Mouse (Mus musculus) granulocyte monocyte progenitor cell, adult 5-6 weeks (primary cell): Measurements from ENCODE around the gene Cldn20. TPM values are rescaled to one million over a fixed set of nuclear protein-coding genes. Genes with fewer than 3 reads are reported as not detected.
A peak's percentile ranks its signal among the peaks of the same experiment; 100 is the strongest.

Experiments
- ATAC-seq: replicated peaks from 2 replicates; pipeline ENCODE4 v1.8.0; 2016; ENCODE audit warnings: mild to moderate bottlenecking, moderate TSS enrichment, inconsistent platforms; ENCODE audit not compliant: poor library complexity, severe bottlenecking
- total RNA-seq, 2 experiments: library from RNA; stranded (forward) in 1 of 2; stranded (reverse) in 1 of 2; fragments of 200-712, 200-1000 nt in 1 of 2; fragments of >200 nt in 1 of 2; fragmentation: Nextera tagmentation in 1 of 2; gene quantifications; 2 replicates each; pipeline ENCODE4 v1.2.3; 2014 to 2017

The Cldn20 gene
- total RNA-seq, 2 experiments from 2014 or later: not detected

DNA sequence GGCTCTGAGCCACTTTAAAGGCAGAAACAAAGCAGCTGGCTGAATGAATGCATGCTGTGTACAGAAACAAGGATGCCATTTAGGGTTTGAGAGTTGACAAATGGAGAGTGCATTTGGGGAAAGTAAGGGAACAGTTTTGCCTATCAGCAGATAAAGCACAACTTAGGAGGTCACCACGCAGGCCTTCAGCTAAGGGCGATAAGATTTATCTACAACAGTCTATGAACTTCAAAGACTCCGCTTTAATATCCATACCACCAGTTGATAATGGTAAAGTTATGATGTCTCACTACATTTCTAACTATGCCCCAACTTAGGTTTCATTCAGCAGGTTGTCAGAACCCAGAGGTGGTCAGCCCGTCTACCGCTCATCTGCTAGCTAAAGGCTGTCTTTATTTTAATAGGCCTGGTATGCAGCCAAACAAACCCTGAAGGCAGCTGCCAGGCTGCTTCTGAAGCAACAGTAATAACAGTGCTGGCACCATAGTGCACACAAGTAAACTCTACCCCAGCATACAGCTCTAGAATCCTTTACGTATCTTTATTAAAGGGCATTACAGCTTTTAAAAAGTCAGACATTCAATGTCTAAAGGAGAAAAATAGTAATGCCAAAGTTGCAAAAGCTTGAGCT lies 4.4 kb upstream of the Cldn20 start:
- no peak for ATAC-seq

DNA sequence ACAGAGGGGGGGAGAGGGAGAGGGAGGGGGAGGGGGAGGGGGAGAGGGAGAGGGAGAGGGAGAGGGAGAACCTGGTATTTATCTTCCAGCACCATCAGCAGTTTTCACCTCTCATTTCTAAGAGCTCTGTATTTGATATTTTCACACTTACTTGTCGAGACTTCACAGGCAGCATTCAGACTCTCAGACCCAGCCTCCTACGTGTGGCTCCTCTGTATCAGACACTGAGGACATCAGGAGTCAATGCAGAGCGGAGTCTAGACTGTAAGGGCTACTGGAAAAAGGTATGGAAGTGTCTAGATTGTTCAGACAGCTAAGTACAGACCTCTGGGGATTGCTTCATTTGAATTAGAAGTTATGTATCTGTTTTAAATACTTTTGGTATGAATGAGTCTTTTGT lies 2.8 kb upstream of the Cldn20 start:
- no peak for ATAC-seq

DNA sequence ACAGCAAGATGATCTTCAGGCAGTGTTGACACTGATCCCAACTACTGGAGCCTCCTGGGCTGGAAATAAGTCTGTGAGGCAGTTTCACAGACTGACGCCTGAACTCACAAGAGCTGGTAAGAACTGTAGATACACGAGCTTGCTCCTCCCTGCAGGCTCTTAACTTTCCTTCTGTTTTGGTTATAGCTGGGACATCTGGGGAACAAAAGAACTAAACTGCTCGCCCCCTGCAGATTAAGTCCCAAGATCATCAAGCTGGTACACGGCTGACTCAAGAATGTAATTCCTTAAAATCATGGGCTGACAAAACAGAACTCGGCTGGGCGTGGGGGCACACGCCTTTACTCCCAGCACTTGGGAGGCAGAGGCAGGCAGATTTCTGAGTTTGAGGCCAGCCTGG lies 1.8 kb upstream of the Cldn20 start:
- no peak for ATAC-seq

DNA sequence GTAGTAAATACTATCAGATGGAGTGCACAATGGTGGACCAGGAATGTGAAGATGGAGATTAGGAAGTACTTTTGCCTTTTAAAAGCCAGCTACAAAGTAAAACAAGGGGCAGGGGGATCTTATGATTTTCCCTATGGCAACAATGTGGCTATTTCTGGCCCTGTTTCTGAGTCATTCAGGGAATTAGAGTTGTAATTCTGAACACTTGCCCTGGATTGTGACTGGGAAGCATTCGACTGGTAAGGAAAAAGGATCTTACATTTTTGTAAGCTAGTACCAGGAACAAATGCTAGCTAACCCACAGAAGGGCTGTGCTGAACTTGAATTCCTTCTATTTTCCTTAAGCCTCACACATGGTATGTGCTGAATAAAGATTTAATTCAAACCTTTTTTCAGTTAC lies 713 bp upstream of the Cldn20 start:
- ATAC-seq: no peak

DNA sequence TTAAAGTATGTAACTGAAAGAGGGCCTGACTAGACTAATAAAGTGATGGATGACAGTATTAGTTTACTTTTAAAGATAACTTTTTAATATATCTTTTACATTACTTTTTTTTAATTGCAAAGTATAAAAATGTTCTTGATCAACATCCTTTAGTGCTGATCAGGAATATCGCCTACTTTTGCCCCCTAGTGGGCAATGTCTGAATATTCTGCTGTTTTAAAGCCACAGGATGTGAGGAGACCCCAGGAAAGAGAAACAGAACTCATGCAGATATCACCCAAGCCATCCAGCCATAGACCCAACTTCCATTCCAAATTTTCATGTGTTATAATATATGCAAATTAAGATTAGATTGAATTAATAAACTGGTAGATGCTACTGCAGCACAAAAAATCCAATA lies 1.1 kb downstream of the Cldn20 start:
- ATAC-seq: peak; percentile 79

DNA sequence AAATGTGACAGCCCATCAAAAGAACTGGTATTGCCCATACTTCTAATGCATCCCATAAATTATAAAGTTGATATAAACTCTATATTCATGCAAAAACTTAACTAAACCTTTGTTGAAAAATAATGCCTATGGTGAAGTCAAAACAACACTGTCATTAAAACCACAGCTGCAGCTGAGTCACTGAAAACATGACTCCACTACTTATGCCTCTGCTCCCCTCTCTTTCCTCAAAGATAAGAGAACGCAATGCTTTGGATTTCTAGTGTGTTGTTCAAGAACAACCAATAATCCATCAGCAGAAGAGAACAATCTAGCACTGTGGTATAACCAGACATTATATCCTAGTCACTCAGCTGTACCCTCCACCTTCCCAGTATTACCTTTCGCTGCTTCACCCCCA lies 8.0 kb downstream of the Cldn20 start:
- ATAC-seq: no peak

DNA sequence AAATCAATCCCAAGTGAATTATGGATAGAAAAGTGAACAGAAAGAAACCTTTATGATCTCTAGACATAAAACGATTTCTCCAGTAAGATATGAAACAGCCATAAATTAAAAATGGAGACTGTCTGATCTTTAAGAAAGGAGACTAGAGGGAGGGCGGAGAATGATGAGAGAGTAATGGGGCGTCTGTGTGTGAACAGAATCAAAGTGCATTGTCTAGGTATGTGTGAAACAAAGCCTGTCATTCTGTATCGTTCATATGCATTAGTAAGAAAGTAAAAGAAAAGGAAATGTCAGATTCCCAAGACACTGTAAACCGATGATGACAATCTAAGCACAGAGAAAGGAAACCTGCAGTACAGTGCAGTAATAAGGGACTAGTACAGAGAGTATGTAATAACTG lies 8.7 kb downstream of the Cldn20 start:
- ATAC-seq: no peak

DNA sequence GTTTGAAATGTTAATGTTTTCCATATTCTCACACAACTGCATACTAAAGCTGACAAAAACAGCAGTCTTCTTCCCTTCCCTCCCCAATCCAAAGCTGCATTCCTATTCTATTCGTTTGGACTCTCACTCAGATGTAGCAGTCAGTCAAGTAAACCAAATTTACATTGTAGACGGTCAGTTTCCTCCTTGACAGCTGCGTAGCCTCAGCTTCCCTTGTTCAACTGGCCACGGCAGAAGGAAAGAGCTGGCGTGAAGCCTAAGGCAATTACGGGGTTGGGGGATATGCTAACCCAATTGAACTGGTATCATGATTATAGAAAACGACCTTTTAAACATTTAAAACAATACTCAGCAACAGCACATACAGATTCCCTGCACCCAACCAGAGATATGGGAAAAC lies 15.4 kb downstream of the Cldn20 start:
- no peak for ATAC-seq

DNA sequence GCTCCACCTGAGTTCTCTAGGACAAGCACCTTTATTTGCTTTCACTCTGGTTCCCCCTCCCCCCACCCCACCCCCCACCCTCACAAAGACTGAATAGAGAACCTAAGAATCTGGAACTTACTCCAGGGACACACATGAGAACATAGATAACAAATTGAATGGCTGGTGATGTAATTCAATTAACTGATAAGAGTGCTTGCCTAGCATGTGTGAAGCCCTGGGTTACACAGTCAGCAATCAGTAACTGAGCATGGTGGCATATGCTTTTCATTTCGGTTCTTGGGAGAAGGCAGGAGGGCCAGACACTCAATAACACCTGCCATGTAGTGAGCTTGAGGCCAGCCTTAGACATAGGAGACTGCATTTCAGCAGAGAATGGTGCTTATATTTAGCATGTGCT lies 23.9 kb downstream of the Cldn20 start:
- ATAC-seq: no peak

DNA sequence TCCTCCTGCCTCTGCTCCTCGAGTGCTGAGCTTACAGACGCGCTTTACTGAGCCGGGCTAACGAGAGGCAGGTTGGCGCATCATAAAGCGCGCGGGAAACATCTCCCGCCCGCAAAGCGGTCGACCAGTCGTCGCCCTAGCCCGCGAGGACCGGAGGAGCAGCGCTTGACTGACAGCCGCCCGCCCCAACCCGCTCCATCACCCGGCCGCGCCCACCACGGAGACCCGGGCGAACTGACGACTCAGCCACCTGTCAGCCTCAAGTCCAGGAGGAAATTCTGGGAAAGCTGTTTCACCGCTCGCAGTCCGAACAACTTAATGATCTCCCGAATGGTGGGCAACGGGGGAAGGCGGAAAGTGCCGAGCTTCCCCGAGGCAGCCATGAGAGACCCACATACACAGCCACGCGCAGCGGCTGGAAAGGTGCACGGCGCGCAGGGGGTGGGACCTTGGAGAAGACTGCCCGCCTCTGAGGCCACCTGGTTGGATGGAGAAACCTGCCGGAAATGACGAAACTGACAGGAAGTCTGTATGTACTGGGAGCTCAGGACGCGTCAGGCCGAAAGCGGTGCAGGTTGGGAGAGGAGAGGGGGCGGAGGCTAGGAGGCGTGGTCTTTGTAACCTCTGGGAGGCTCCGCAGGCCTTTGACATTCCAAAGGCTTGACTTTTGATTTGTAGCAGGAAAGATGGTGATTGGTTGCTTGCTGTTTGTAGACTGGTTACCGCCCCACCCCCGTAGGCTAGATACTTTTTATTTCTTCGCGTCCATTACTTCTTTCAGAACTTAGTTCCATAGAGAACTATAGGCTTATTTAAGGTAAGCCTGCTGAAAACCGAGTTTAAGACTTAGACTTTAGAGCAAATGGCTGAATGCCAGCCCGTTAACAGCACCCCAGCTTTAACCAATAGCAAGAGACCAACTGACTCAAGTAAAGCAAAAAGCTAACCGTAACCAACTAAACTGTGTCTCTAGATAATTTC lies 25.3 kb downstream of the Cldn20 start, which contains the start of gene Tfb1m:
Gene Tfb1m (minus strand): TSS at position 451 of the 981 bp plus-strand sequence.
- peak; percentile 89 for ATAC-seq

DNA sequence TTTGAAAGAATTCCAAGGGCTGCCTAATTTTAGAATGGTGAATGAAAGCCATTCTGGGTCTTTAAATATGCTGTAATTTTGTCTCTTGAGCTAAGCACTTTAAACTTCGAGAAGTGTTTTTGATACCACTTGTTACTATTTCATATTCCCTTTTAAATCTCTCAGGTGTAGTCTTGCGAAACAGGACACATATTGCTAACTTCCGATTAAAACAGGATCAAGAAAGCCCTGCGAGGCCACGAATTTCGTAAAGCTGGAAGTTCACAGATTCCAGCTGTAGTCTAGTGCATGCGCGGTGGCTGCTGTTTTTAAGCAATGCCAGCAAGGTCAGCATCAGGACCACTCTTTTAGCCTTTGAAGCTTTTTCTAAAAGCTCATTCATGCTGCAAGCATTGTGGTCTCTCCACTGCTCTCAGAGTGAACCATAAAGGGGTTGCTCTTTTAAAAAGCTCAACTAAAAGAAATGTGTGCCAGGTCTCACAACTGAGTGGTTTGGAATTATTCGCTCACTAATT lies 26.1 kb downstream of the Cldn20 start:
- ATAC-seq: peak; percentile 13; the same call in 1 of the 2 replicates

DNA sequence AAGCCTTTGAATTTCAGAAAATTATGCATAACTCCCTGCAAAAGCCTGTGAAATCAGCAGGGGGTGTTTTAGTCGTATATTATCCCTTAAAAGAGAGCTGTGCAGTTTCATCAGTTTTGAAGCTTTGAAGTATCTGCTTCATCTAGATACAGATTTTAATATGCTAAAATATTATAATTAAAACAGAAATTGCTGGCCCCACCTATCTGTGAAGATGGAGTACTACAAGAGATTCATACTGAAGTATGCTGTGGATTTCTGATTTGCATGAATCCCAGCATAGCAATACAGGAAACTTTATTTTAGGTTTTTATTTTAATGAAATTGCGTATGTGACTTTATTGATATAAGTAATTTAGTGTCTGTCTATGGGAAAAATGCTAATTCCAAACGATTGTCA lies 28.2 kb downstream of the Cldn20 start:
- ATAC-seq: no peak

DNA sequence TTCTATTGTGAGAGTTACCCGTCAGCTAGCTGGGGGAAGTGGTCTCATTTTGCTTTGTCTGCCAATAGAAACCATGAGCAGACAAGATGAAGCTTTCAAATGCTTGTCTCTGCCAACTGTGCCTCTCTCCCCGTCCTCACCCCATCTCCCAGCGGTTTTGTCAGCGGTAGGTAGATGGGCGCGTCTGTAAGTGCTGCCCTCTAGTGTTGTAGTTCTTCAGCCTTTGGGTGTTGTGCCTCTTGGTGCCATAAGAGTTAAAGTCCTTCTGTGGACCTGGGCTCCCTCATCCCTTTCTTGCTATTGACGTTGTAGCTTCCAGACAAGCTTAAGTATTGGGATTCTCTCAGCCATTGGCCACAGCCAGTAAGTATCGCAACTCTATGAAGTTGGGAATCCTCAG lies 30.1 kb downstream of the Cldn20 start:
- ATAC-seq: no peak

DNA sequence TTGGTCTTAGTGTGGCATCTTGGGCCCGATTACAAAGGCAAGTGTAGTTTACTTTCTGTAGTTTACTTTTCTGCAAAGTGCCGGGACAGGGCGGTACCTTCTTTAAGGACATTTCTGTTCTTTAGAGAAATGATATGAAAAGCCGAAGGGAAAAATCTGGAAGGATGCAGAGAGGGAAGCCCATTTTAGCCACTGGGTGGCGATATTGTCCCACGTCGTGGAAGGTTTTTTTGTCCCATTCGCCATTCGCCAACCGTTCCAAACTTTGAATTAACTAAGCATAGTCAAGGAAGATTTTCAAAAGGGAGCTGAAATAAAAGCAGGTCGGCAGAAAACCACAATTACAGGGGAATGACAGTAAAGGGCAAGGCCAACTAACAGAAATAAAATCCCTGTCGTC lies 38.5 kb downstream of the Cldn20 start:
- ATAC-seq: peak; percentile 78

Other genes starting within 250 kb of the Cldn20 start
- 5.6 and 15.3 TPM in 2 replicates for gene Tiam2, start 206.0 kb upstream of the Cldn20 start, total RNA-seq (2014; fragmentation: Nextera tagmentation)
- 7.7 and 11.2 TPM in 2 replicates for gene Tiam2, start 206.0 kb upstream of the Cldn20 start, total RNA-seq (2017)
- 13.8 and 20.8 TPM in 2 replicates for gene Tfb1m, start 25.2 kb downstream of the Cldn20 start, total RNA-seq (2014; fragmentation: Nextera tagmentation)
- 15.7 and 16.7 TPM in 2 replicates for gene Tfb1m, start 25.2 kb downstream of the Cldn20 start, total RNA-seq (2017)
- not detected in 2 replicates for gene Nox3, start 163.7 kb downstream of the Cldn20 start, total RNA-seq (2014; fragmentation: Nextera tagmentation)
- not detected in 2 replicates for gene Nox3, start 163.7 kb downstream of the Cldn20 start, total RNA-seq (2017)